Mouse (Mus musculus) gastrocnemius, postnatal 4 days (tissue): Measurements from ENCODE around the gene Ccn6. TPM values are rescaled to one million over a fixed set of nuclear protein-coding genes. Genes with fewer than 3 reads are reported as not detected.

Experiments
- DNase-seq, 2 experiments: peaks; one replicate each; pipeline ENCODE4 v3.0.0; 2021 to 2022; ENCODE audit warnings: low spot score in 2 of 2, mixed read lengths in 2 of 2
- total RNA-seq, 2 experiments: library from RNA; stranded (reverse); gene quantifications; 2 replicates each; pipeline ENCODE4 v1.2.3; 2021

The Ccn6 gene
- total RNA-seq, 2 experiments from 2014 or later: 0.31 to 0.32 TPM

DNA sequence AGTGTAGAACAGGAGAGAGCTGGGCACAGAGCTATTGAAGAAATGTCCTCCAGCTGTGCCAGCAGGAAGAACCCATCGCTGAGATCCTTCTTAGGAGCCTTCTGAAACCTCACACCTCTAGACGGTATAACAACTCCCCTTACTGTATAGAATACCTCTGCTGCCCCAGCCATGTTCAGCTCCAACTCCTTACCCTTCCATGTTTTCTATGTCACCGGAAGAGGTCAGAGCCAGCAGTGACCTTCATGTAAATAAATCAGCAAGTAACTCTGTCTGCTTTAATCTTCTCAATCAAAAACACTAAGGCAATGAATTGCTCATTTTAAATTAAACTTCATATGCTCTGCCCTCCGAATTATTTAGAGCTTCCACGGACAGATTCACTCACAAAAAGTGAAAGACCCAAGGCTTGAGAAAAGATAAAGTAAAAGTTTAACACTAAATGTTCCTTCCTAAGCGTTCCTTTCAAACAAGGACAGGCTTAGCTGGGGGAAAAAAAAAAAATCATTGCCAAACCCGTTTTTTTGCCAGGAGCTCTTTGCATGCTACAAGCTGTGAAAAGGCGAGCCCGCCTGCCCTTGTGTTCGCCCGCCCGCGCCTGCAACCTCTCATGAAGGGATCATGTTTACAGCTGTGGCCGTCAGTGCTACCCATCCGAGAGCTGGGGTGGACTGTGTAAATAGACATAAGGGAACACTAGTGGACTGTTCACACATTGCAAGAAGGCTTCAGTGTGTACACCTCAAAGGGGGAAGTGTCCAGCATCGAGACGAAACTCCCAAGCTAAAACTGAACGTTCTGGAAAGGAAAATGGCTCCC lies 719 bp downstream of the Ccn6 start:
- no peak for DNase-seq

DNA sequence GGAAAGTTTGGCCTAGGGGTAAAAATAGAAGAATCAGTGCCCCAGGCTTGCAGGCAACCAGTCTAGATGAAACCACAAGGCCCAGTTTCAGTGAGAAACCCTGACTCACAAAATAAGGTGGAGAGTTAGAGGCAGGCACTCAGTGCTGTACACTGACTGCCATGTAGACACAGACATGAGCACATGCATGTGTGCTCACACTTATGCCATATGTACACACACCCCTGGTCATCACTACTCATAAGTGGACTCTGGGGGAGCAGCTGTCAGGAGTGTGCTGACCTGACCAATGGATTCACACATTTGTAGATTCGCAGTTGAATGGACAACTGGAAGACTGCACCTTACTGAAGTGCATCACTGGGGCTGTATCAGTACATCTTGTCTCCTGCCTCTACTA lies 2.2 kb downstream of the Ccn6 start:
- no peak for DNase-seq

DNA sequence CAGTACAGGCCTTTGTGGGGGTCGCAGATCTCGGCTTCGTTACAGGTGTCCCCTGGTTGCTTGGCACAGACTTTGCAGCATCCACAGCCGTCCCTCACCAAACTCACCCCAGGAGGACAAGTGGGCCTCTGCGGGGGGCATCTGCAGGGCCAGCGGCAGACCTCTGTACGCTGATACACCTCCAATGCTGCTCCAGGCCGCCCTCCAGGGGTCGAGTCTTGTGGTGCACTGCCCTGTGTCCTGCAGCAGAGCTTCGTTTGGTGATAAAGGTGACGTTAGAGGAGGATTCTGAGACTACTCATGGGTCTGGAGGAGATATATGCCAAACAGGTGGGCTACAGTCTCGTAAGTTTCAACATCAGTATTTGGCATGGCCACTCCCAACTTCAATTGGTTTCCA lies 5.3 kb downstream of the Ccn6 start:
- no peak for DNase-seq

DNA sequence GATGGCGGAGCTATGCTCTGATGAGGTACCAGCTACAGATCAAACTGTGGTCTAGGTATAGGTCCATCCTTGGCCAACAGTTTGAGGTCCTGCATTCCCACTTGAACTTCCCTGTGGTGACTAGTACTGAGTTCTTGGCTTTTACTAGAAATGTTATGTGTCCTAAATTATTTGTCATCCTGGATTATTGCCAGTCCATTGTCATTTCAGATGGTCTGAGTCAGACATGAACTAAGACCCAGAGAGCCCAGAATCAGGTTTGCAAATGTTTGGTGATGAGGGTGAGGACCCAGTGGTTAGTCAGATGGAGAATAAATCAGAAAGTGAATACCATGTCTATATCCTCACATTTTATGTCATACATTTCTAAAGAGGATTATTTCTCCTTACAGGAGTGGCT lies 6.3 kb downstream of the Ccn6 start:
- no peak for DNase-seq

DNA sequence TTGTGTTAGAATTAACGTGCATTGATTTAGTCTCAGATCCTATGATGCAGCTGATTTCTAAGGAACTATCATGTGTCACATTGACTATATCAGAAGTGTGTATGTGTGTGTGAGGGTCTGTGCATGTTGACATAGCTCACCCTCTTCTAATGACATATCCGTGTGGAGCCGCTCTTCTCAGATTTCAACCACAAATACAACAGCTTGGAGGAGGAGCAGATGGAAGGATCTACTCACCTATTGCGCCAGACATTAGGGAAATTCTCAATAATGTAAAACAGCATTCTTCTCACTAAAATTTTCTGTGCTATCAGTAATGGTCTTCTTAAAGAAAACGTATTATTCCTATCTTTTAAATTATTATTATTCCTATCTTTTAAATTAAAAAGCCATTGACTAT lies 6.9 kb downstream of the Ccn6 start:
- DNase-seq: no peak

DNA sequence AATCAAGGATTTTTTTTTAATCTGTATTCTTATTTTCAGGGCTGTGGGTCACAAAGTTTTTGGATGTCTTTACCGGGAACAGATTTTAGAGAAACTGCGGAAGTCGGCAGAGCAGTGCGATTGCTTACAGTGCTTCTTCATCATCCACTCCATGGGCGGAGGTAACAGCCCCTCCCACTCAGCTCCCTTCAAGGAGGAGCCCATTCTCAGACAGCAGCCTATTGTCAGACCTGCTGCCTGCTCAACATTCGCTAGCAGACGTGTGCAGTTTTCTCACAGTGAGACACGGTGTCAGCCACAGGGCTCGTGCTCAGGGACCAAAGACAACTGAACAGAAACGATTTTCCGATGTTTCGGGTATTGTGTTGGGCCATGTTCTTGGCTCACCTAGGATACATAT lies 21.4 kb downstream of the Ccn6 start:
- no peak for DNase-seq

DNA sequence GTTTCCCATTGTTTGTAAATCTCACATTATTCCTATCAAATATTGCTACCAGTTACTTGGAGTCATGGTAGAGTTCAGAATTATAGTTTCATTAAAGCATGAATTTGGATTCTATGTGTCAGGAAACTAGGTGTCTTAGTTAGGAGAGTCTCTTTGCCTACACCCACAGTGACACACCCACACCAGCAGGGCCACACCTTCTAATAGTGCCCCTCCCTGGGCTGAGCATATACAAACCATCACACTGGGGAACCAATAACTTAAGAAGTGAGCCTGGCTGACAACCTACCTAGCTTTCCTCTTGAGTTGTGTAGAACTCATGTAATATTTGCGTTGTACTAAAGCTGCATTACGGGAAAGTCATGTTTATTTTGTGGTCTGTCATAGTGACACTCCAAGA lies 22.2 kb downstream of the Ccn6 start:
- no peak for DNase-seq

DNA sequence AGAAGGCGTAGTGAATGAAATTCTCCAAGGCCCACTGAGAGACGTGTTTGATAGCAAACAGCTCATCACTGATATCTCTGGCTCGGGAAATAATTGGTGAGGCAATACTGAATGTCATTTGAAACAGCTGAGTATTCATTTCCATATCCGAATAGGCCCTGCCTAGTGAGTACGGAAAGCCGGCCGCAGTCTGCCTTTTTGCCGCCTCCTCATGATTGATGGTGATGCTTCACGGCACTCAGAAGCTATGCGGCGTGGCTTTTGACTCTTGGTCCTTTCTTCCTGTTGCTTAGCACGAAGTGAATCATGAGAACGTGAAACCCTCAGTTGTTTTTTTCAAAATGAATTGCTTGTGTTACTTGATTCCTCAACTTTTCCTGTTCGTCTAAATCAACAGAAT lies 22.8 kb downstream of the Ccn6 start:
- DNase-seq: no peak

DNA sequence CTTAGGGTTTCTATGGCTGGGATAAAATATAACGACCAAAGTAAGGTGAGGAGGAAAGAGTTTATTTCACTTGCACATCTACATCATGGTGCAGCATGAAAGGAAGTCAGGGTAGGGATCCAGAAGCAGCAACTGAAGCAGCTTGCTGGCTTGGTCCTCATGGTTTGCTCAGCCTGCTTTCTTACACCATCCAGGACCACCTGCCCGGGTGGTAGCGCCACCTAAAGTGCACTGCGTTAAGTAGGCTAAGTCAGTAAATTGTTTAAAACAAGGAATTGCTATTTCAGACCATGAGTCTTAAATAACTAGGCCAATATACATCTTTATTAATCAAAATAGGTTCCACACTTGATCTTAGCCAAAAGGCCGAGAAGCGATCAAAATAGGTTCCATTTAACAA lies 24.8 kb downstream of the Ccn6 start:
- no peak for DNase-seq

DNA sequence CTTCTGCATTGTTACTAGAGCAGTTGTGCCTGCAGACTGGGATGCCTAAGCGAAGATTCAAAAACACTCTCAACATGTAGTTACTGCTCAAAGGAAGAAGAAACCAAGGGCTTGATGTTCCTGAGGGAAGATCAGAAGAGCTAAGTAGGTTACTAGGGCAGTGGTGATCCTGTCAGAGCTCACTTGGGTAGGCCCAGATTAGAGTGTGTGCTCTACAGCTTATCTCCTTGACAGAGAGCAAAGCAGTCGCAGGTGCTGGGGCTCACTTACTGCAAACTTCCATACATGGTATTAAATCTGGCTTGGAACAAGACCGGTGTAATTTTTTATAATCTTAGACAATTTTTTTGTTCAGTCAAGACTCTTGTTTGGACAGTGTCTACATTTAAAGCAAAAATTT lies 25.8 kb downstream of the Ccn6 start:
- no peak for DNase-seq

DNA sequence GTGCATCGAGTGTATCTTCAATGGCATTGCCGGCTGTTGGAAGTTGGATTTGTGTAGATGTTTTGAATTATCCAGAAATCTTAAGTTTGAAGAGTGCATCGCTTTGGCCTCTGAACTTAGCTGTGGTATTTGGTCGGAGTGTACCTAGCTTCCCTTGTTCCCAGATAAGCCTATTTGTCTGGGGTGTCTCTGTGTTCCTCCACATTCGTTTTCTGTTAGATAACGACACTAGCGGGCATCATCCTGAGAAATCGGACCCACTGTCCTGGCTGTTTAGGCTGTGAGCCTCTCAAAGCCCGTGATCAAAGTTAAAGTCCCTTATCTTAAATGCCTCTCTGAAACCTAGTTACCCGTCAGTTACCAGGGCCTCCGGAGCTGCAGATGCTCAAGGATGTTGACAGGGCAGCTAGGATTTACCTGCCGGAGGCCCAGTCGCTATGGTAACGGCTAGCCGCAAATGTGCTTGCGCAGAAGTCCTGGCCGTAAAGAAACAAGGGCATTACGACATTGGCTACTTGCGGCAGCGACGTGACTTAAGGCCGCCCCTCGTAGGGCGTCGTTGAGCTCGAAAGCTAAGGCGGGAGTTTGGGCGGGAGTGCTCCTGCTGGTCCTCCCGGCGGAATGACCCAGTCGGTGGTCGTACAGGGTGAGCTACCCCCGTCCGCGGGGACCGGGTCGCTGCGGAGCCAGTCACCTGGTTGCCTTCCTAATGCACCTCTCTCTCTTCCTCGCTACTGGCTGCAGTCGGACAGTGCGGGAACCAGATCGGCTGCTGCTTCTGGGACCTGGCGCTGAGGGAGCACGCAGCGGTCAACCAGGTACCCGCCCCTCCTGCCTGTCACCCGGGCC lies 29.9 kb downstream of the Ccn6 start, which contains the start of the genes Fam229b and Tube1:
Gene Fam229b, minus strand, starts transcription at position 453 of the 849 bp plus-strand sequence.
Gene Tube1, plus strand, starts transcription at position 515 of the 849 bp plus-strand sequence.
- DNase-seq: peak; percentile 64 to 87

DNA sequence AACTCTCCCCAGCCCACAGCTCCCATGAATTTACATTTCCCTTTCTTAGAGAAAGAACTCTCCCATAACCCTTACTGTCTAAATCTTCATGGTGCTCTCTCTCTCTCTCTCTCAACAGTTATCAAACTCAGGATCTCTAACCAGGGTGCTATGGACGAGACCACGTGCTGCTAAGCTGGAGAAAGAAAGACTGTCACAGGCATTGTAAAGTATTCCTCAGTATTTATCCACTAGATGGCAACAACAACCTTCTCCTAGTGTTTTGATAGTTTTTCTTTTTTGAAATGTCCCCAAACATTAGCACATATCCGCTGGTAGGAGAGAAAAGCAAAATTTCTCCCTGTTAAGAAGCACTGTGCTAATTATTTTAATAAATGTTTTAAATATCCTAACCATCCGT lies 42.2 kb downstream of the Ccn6 start:
- no peak for DNase-seq

DNA sequence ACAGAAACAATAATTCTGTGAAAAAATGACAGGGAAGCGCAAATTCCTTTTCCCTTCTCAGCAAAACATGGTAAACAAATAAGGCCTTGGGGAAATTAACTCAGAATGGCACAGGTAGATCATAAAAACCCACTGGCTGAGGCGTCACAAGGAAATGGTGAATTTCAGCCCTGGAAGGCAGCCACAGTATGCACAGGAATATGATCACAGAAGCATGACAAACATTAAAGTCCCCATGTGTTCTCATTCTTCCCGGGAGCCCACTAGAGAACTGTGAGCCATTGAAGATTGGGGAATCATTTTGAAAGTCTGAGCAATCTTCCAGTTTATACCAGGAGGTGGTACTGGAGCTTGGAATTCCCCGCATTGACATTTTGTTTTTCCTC lies 54.1 kb downstream of the Ccn6 start:
- no peak for DNase-seq

DNA sequence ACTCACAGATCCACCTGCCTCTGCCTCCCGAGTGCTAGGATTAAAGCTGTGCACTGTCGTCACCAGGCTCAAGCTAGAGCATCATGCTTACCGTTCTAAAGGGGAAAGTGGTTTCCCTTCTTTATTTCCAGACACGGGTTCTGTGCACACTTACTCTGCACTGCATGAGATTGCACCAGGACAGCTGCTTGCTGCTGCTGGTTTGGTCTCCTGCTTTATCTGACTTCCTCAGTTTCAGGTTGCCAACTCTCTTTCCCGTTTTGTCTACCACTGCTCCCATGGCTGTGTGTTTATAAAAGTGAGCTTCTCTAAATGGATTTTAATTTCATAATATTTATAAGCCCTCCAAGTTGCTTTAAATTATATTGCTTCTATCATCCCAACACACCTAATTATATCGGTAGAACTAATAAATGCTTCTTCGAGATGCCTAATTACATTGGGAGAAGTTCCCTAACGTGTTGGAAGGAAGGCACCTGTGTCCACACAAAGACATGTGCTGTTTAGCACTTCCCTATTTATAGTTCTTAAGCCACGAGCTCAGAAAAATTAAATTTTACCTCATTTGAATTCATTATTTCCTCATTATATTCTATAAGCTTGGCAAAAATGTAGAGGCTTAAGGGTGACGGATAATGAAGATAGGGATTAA lies 54.6 kb downstream of the Ccn6 start:
- DNase-seq: no peak

DNA sequence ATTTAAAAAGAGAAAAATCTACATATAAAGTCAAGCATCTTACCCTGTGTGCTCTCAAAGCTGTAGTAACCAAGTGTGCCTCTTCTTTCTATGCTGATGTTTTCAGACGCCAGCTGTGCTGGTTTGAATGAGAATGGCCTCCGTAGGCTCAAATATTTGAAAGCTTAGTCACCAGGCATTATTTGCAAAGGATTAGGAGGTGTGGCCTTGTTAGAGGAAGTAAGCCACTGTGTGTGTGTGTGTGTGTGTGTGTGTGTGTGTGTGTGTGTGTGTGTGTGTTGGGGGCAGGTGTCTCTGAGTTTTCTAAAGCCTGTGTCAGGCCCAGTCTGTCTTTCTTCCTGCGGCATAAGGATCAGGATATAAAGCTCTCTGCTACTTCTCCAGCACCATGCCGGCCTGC lies 56.7 kb downstream of the Ccn6 start:
- no peak for DNase-seq

DNA sequence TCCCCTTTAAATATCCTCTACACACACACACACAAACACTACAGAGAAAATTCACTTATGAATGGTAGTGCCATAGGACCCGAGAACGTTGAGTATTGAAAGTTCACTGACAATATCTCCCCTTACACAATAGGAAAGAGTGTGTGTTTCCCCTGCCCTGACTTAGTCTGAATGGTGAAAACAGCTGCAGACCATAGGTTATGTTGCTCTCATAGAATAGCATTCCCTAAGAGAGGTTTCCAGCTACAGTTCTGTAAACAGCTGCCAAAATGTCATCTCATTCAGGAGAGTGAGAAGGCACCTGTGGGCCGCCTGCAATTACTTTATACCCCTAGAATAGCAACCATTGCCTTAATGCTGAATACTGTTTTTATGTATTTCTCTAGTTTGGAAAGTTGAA lies 57.2 kb downstream of the Ccn6 start:
- no peak for DNase-seq

DNA sequence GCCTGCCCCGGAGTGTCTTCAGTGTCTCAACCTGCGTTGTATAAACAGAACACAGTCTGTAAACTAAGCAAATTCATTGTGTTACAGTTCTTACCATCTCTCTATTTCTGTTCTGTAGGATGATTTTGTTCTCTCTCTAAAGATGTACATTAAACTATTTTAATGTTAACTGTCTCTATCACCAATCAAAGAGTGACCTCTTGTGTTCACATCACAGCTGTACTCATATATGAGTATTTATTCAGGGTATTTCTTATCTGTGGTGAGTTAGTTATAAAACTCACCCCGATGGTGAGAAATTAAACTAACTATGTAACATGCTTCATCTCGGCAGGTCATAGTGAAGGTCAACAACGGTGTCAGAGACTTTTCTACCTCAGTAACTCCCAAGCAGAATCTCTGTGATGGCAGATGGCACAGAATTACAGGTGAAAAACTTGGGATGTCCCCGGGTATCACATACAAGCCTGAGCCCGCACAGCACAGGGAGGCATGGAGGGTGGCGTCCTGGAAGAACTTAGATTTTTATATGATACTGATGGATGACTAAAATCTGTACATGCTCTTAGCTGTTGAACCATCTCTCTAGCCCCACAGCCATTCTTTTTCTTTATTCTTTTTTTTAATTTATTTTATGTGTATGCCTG lies 58.7 kb downstream of the Ccn6 start:
- no peak for DNase-seq
